Mouse (Mus musculus) cerebellum, postnatal 14 days (tissue): ENCODE results near the gene Unc119.

ENCODE experiments used
- DNase-seq, 2 experiments: peaks; one replicate each; pipeline ENCODE4 v3.0.0; 2021; ENCODE audit warnings: mixed read lengths in 2 of 2

Unc119 gene

DNA sequence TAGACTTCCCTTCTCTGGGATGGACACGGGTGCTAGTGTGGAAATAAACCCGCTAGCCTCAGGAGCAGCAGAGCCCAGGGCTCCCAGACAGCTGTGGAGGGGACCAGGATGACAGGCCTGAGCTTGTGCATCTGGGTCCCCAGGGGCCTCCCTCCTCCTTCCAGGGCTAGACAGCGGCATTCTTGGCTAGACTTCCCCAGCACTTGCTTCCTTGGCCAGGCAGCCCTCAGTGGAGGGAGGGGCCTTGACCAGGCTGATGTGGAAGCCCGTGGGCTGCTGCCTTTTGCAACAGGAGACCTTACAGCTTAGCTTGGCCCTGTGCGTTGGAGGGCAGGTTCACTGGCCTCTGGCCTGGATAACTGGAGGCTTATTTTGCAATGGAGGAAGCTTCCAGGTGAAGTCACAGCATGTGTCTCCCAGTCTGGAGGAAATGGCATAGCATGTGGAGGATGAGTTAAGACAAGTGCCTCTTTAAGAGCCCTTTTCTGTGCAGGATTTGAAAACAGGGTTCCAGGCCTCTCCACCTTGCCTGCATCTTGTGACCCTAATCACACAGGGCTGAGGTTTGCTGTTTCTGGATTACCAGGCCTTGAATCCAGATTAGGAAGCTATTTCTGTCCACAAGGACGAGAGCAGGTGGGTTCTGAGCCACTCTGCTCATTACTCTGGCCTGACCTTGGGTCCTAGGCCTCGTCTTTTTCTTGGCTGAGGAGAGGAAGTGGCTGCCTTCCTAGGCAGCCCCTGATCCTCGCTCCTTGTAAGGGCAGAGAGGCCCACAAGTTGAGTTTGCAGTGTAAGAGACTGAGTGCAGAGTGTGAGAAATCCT is 1.8 kb downstream of the Unc119 start:
- no peak for DNase-seq

- no peak for DNase-seq
Measured at GRCm38 (mm10) chr11:78345801-78346200, 2.5 kb downstream of the Unc119 start.

GRCm38 (mm10) chr11:78346326-78347069 is 3.2 kb downstream of the Unc119 start:
- no peak for DNase-seq

- peak; percentile 85 to 94 for DNase-seq
Measured at GRCm38 (mm10) chr11:78347070-78347754, 3.9 kb downstream of the Unc119 start.

GRCm38 (mm10) chr11:78347908-78348307 is 4.6 kb downstream of the Unc119 start:
- DNase-seq = no peak

- no peak for DNase-seq
Measured at GRCm38 (mm10) chr11:78348474-78348873, 5.2 kb downstream of the Unc119 start.

- DNase-seq = no peak
Measured at GRCm38 (mm10) chr11:78349441-78350358, 6.4 kb downstream of the Unc119 start.

DNA sequence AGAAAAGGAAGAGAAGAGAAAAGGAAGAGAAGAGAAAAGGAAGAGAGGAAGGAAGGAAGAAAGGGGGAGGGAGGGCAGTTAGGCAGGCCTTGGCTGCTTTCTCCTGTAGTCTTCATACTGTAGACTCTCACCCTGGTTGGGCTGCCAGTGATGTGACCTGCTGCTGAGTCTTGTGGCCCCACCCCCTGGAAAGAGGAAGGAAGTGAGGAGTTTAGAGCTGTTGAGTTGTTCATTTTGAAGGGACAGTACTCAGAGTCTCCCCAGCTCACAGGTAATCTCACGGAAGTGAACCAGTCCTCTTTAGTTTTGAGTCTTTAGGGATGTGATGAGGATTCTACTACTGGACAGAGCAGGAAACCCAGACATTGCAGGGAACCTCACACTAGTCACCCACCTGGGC is 9.8 kb downstream of the Unc119 start:
- DNase-seq = no peak

GRCm38 (mm10) chr11:78354905-78355304 is 11.6 kb downstream of the Unc119 start:
- no peak for DNase-seq

GRCm38 (mm10) chr11:78355471-78356238 is 12.4 kb downstream of the Unc119 start:
- DNase-seq = peak; percentile 84 to 93

GRCm38 (mm10) chr11:78358330-78359007 is 15.2 kb downstream of the Unc119 start:
- peak; percentile 66 to 75 for DNase-seq

DNA sequence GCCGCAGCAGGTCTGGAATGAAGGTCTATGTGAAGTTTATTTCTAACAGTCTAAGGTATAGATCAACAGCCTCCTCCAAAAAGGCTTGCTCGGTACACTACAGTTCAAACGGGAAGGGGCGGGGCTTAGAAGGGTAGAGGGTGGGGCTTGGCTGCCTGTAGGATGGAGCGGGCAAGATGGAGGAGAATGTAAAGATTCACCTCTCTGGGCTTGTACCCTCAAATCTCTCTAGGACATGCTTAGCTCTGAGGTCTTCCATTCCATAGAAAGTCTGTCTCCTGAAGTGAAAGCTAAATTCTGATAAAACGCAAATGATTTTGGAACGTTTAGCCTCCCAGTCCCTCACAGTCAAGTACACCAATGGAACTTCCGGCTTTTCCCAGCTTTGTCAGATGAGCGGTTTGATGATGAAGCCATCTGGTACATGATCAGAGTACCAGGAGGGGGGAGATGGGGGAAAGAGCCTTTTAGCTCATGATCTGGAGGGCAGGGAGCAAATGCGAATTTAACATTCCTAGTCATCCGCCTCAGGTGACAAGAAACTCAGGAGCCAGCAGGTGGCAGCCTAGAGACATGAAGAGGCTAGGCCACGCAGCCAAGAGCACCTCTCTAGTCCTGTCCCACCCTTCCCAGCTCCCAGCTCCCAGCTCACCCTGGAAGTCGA is 17.0 kb downstream of the Unc119 start:
- DNase-seq = peak; percentile 87 to 94

- no peak for DNase-seq
Measured at GRCm38 (mm10) chr11:78360789-78361131, 17.5 kb downstream of the Unc119 start.

DNA sequence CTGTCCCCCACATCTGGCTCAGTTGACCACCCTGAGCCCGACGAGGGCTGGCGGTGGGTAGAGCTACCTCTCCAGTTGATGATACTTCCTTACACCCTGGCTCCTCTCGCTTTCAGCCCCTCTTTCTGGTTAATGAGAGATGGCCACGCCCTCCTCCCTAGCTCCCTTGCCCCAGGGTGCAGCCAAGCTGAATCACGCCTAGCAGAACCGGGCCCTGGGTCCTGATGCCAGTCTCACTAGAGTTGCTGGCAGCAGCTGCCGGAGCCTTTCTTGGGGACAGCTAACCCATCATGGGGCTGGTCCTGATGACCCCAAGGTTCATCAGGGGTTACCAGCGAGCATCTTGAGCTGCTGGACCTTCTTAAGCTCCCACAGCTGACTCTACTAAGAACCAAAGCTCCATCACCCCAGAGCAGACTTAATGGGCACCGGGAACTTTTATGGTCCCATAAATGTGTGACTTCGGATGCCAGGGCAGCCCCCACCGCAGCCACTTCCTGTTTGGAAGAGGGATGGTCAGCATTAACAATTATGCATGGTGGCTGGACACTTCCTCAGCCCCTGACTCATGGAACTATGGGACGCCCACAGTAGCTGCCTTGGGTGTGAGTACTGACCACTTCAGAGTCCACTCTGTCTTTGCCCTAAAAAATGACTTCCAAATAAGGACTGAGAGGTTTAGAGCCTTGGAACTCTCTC is 20.2 kb downstream of the Unc119 start:
- DNase-seq = no peak

GRCm38 (mm10) chr11:78364103-78364502 is 20.8 kb downstream of the Unc119 start:
- no peak for DNase-seq

- peak in 1 of 2 experiments; percentile 23 for DNase-seq
Measured at GRCm38 (mm10) chr11:78367456-78368225, 24.4 kb downstream of the Unc119 start.

DNA sequence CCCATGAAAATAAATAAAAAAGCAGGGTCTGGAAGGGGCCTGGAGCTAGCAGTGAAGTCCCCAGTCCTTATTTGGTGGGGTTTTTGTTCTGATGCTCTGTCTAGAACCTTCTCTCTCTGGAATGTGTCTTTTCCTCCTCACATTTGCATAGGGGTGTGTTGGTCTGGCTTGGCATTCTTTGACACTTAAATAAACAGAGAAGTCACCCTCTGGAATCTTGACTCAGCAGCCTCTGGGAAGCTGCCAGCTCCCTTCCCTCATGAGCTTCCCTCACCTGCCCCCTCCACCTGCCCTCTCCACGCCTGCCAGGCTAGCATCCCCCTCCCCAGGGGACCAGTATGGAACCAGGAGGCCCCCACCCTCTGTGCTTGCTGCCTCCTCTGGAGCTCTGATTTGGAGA is 27.1 kb downstream of the Unc119 start:
- DNase-seq = no peak

DNA sequence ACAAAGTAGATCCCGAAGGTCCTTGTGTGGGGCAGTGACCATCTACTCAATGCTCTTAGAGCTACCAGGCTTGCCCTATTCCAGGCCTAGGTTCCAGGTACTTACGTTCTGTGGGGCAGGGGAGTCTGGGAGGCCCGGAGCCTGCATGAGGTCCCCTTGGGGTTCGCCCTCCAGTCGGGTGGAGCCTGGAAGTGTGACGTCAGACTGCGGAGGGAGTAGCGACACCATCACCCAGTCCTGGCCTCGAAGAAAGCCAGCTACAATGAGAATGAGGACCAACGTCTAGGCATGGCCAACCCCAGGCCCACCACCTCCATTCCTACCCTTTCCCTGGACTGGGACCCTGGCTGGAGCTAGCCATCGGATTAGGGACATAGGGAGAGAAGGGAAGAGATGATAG is 28.4 kb downstream of the Unc119 start:
- no peak for DNase-seq

GRCm38 (mm10) chr11:78372166-78372565 is 28.9 kb downstream of the Unc119 start:
- DNase-seq = no peak
